Mouse (Mus musculus) gastrocnemius, adult 18-20 months (tissue): ENCODE results near the gene Lhx4. TPM values are rescaled to one million over a fixed set of nuclear protein-coding genes. Genes with fewer than 3 reads are reported as not detected.

ENCODE experiments used
- DNase-seq: peaks from one replicate; pipeline ENCODE4 v3.0.0; 2021; ENCODE audit warnings: low spot score
- total RNA-seq, 2 experiments: library from RNA; stranded (reverse); gene quantifications; 2 replicates each; pipeline ENCODE4 v1.2.3; 2021

Gene Lhx4
- total RNA-seq, 2 experiments from 2014 or later, result not detected

DNA sequence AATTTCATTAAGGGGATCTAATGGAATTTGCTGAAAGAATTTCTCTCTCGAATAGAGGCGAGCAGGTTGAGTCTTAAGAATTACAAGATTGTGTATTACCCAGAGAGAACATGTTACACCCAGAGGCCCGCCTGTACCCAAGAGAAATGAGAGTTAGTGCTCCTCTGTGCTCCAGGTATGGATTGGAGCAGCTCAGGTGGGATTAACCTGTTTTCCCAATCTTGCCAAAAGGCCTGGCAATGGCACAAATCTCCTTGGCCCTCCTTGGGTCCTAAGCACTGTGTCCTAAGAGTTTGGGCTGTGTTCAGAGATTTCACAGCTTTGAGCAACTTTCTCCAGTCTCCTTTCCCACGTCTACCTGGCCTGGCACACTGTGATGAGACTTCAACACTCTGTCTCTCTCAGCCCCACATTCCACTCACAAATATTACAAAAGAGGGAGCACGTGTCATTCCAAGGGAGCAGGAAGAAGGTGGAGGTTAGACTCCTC, 48.2 kb downstream of the Lhx4 start:
- no peak for DNase-seq

DNA sequence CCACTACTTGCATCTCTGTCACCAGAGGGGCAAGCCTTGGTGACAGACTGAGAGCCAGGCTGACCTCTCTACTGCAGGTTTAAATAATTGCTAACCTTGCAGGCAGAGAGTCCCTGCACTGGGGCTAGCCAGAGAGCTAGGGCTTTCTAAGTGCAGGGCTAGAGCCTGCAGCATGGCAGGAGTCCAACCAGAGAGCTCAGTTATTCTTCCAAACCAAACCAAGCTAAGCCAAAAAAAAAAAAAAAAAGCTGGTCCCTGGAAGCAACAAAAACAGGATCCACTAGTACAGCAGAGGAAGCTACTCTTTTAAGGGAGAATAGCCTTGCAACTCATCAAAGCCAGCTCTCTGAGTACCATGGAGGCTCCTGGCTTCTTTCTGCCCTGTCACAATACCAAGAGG, 50.6 kb downstream of the Lhx4 start:
- no peak for DNase-seq

DNA sequence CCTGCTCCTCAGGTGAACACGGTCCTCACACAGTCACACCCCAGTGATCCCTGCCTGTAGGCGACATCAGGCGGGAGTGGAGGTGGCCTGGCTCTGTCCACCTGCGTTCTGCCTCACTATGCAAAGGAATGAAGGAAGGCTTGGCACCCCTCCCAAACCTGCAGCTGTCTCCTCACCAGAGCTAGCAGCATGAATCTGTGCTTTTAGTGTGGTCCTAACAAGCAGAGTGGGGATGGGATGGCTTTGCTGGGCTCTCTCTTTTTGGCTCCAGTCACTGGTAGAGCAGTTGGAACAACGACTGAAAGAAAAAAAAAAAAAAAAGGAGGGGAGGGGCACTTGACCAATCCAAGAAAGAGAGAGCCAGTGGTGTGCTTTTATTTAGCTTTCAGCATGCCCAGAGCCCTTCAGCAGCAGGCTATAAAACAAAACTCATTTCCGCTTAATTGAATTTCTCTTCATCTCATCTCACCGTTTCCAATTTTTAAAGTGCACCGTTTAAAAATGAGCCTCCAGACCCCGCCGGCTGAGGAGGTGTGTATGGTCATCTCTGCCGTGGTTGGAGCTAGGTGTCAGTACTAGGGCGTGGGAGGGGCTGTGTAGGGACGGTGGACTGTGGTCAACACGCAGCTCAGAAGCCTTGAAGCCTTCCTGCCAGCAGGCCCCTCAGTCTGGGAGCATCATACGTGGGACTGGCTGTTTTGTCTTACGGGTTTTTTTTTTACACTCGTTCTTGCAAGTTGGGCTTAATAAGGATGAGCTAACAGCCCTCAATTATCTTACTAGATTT, 52.9 kb downstream of the Lhx4 start:
- no peak for DNase-seq

DNA sequence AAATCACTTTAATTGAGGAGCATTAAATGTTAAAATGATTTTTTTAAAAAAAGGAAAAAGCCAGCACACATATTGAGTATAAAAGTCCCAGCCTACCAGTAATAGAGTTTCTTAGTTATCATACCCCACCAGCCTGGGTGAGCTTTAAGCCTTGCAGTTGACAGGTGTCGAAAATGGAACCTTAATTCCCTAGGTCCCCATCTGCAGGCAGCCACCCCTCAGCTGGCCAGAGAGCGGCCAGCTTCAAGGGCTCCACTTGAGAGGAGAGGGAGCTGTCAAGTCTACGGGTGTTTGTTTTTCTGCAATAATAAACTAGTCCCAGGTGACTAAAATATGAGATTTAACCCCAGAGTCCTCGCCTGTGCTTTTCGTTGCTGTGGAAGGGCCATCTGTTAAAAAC, 58.0 kb downstream of the Lhx4 start:
- no peak for DNase-seq

DNA sequence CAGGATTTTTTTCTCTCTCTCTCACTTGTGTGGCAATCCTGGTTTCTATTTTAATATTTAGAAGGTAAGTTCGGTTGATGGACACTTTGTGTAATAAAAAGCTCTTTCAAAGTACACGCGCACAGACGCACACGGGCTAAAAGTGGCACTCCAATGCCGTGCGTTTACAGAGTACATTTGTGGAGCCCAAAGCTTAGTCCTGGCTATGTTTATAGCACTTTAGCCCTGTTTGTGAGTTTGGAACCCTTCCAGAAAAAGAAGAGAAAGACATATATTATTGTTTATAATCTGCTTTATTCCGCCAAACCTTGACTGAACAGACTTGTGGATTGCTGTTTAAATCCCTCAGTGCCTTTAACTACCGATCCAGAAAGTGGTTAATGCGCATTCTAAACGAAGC, 58.5 kb downstream of the Lhx4 start:
- DNase-seq, result no peak

DNA sequence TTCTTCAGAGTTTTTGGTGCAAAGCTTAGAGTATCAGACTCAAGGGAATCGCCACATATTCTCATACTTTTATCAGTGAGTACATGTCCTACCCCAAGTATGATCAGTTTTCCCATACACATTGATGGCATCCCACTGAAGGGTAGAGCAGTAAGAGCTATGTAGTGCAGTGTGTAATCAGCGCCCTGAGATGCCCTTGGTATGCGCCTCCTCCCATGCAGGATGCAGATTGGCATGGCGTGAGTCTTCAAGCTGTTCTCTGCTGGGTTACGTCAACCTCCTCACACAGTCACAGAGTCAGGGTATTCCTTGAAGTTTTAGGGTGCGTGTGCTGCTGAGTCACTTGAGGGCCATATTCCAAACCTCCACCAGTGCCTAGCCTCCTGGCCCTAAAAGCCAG, 59.3 kb downstream of the Lhx4 start:
- no peak for DNase-seq

DNA sequence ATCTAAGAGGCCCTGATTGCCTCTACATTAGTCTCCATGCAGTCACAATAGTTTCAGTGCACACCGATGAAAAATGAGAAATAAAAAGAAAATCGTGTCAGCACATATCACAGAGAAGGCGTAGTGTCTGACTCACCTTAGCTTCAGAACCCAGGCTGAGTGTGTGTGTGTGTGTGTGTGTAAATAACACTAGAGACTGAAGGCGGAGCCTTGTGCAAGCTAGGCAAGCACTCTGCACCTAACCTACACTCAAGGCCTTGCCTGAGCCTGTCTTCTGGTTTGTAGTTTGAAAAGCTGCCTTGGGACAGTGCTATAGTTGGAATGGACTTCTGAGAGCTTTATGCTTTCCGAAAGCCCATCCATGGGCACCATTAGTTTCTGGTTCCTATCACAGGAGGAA, 61.9 kb downstream of the Lhx4 start:
- DNase-seq, result no peak

DNA sequence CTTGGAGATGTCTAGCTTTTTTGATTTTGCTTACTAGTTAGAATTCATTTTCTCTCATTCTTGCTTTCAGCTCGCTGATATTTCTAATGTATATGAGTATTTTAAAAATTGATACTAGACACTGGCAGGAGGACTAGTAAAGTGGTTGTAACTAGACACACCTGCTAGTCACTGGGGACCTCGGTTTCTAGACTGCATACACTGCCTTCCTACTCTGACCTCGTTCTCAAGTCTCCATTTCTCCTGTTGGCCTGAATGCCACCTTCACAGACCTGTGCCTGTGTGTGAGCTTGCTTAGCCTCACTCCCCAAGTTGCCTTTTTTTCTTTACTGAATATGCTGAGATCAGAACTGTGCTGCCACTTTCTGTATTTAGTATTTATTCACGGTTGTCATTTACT, 62.3 kb downstream of the Lhx4 start:
- DNase-seq, result no peak

DNA sequence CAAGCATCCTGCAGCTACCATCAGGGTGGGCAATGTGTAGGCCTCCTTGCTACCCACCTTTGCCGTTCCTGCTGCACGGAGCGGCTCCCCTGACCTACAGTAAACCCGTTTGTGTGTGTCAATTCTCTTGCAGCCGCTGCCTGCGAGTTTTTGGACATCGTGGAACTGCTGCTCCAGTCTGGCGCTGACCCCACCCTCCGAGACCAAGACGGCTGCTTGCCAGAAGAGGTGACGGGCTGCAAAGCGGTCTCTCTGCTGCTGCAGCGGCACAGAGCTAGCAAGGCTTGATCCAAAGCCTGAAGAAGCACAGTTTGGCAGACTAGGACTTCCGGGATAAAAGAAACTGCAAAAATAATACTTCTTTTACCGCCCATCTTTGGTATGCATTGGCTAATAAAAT, 64.7 kb downstream of the Lhx4 start:
- no peak for DNase-seq

DNA sequence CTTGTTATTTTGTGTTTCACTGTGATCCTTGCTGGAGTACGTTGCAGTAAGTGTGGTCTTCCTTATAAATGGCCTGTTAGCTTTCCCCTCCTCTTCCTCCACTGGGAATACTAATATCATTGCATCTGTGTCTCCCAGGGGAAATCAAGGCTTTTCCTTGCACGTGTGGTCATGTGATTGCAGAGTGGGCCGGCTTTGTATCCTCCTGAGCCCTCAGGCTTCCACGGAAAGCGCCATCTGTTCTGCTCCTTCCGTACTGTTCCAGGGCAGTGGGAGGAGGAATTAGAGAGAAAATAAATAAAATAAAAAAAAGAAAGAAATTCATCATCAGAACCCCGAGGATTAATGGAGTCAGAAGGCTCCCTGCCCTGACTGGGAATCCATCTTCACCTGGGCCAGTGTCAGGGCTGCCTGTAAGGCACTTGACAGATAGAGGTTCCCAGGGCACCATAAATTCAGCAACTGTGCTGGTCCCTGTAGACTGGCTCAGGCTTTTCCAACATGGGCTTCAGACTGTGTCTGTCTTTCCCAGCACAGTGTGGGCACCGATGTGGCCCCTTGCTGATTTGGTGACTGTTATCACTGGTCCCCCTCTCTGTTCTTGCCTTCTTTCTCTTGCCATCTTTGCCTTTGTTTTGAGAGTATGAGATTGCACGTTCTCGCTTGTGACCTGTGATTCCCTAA, 70.2 kb downstream of the Lhx4 start:
- no peak for DNase-seq

DNA sequence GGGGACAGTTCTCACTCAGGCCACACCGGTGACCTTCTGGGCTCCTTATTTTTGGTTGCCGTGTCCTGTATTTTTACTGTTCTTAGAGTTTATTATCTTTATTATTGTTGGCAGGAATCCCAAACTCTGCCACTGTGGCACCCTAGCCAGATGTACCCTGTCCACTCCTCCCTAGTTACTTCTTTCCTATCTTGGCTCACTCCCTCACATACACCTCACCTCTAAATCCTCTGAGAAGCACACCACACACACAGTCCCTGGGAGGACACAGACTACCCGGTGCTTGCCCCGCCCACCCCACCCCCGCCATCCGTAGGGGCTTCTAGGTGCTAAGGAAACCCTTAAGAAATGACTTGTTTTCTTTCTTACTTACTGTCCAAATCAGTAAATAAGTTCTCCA, 75.9 kb downstream of the Lhx4 start:
- no peak for DNase-seq

DNA sequence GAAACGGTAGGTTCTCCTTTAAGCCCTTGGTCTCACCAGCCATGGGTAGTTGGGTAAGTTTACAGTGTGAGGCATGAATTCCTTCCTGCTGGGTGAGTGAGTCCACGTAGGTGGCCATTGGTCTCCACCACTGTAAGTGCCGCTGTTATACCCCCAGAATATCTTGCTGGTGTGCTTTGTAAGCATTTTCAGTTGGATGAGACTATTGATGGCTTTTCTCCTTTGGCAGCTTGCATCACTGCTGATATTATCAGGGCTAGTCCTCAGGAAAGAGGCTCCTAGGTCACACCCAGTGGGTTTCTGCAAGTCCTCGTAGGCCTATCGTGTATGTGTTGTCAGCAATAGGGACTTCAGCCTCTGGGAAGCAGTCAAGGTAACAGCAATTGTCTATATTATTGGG, 87.5 kb downstream of the Lhx4 start:
- no peak for DNase-seq

DNA sequence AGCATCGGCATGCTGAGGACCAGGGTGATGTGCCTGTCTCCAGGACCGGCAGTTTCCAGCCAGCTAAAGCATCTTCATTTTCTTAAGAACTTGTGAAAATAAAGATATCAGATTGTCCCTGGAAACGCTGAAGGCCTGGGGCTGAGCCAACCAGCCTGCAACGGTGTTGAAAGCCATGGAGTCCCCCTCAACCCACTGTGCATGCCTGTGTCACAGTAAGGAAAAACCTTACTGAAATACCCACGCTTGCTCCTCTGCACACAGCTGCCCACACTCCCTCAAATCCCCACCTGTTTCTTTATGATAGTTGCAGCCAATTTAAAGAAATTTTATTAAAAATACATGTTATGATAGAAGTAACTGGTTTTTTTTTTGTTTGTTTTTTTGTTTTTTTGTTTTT, 95.2 kb downstream of the Lhx4 start:
- DNase-seq, result no peak

DNA sequence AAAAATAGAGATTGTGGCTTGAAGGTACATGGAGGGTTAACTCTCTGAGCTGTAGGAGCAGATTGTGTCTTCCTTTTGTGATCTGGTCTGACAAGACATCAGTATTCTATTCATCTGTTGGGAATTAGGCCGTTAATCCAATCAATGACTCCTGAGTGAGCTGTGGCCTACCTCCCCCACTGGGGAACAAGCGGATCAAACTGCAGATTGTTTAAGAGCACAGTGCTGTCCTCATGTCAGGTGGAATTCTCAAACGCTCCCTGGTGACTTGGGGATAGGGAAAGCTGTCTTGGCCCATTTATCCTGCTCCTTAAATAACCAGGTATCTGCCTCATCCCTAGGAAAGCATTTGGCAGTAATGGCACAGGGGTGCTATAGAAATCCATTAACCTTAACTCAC, 96.5 kb downstream of the Lhx4 start:
- DNase-seq, result no peak

DNA sequence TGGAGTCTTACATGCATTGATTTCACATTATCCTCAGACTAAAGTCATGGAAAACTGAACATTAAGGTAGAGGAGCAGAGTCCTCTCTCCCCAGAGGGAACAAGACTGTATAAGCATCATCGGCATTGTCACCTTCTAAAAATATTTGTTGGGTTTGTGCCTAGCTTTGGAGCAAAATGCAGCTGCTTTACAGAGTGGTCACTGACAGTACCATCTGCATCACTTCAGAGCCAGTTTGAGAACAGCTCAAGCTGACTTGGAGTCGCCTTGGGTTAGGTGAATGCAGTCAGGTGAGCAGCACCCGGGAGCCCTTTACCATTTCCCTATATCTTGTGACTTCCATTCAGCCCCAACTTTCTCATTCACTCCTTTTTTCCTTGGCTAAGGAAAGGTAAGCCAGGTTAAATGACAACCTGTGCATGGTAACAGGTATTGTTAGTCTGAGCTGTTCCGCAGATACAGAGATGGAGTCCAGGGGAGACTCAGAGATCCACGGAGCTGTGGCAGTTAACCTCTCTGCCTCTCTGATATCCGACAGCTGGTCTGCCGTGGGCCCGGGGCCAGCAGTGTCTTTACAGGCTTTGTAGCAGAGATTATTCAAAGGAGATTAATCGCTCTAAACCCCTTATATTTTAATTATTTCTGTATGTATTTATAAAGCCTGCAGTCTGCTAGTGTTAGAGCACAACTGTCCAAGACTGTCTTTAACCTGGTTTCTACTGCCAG, 101.2 kb downstream of the Lhx4 start:
- DNase-seq, result peak; percentile 6

Other genes starting within 250 kb of the Lhx4 start
- 10 to 100 TPM; 65.9 to 66.8 TPM for gene Acbd6, start 193.6 kb downstream of the Lhx4 start, total RNA-seq
- gene Qsox1, start 61.2 kb upstream of the Lhx4 start, total RNA-seq, result 10 to 100 TPM; 20.6 to 24.2 TPM
- 10 to 100 TPM; 34.5 to 34.6 TPM for gene Cep350, start 221.6 kb upstream of the Lhx4 start, total RNA-seq